Mouse (Mus musculus): ENCODE results near the gene Rnf151.
"Not testable (repeated sequence)": the region's sequence is repeated elsewhere in the genome, so short reads cannot be mapped to it uniquely, and the experiment has no call there.

Rnf151 gene

GRCm38 (mm10) chr17:24667011-24667410, 50.9 kb downstream of the Rnf151 start:
- not testable (repeated sequence) for DNase-seq (ENCODE audit: low spot score)
